Mouse (Mus musculus) cerebellum, adult 2 months (tissue): ENCODE measurements around the gene Pld2.

Experiments used
- CTCF ChIP-seq: fragments of 200-500 bp; IDR thresholded peaks from 2 replicates; pipeline ENCODE4 v1.5.1; 2011; ENCODE audit warnings: low read depth, mild to moderate bottlenecking, control low read depth, low read length, moderate library complexity, borderline replicate concordance; ENCODE audit not compliant: insufficient read depth
- POLR2A ChIP-seq: fragments of 200-500 bp; IDR thresholded peaks from 2 replicates; pipeline ENCODE4 v1.6.1; 2011; ENCODE audit warnings: low read length, control low read depth, borderline replicate concordance; ENCODE audit not compliant: insufficient read depth

DNA sequence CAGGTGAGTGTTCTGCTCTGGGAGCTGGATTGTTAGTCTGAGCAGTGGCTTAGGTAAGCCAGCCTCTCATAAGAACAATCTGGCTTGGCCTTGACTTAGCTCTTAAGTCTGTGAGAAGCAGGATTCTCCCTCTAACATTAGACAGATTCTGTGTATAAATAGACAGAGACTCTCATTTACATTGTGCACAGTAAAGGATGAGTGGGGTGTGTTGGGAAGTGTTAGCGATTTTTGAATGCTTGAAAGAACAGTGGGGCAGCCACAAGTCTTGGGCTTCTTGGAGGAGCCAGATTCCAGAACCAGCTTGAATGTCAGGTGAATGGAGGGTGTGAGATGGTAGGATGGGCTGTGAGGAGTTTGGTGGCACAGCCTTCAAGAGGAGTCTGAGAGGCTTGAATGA lies 31.8 kb downstream of the Pld2 start:
- TF ChIP-seq CTCF (no peak), POLR2A (no peak)
